Mouse (Mus musculus) lung, embryonic 16.5 days (tissue): Measurements from ENCODE around the gene Gm9376. TPM values are rescaled to one million over a fixed set of nuclear protein-coding genes. Genes with fewer than 3 reads are reported as not detected.
A peak's percentile ranks its signal among the peaks of the same experiment; 100 is the strongest.

ENCODE experiments used
- ATAC-seq: fragments of 200-750 bp; cut with Nextera tagmentation; 2 replicates; pipeline ENCODE4 v1.8.0; 2017; ENCODE audit warnings: low read depth, mild to moderate bottlenecking, moderate library complexity
- H3K27ac ChIP-seq: fragments of 300-500 bp; sonication (generic); 2 replicates; pipeline ENCODE4 v1.5.1; 2014; ENCODE audit warnings: mild to moderate bottlenecking, control low read depth, low read length
- H3K27me3 ChIP-seq: fragments of 300-500 bp; sonication (generic); 2 replicates; pipeline ENCODE4 v1.6.1; 2014; ENCODE audit warnings: low read depth, low read length, mixed read lengths; ENCODE audit not compliant: control insufficient read depth, insufficient read depth
- H3K36me3 ChIP-seq: fragments of 300-500 bp; sonication (generic); 2 replicates; pipeline ENCODE4 v1.6.1; 2014; ENCODE audit warnings: low read length; ENCODE audit not compliant: control insufficient read depth, insufficient read depth
- H3K4me1 ChIP-seq: fragments of 300-500 bp; sonication (generic); replicated peaks from 2 replicates; pipeline ENCODE4 v1.6.1; 2014; ENCODE audit warnings: low read length, mixed read lengths; ENCODE audit not compliant: control insufficient read depth, insufficient read depth
- H3K4me2 ChIP-seq: fragments of 300-500 bp; sonication (generic); 2 replicates; pipeline ENCODE4 v1.6.1; 2014; ENCODE audit warnings: low read depth, low read length, control low read depth
- H3K4me3 ChIP-seq: fragments of 300-500 bp; sonication (generic); 2 replicates; pipeline ENCODE4 v1.5.1; 2014; ENCODE audit warnings: mild to moderate bottlenecking, low read length, control low read depth
- H3K9ac ChIP-seq: fragments of 300-500 bp; sonication (generic); 2 replicates; pipeline ENCODE4 v1.6.1; 2014; ENCODE audit warnings: low read length, control low read depth
- H3K9me3 ChIP-seq: fragments of 300-500 bp; sonication (generic); 2 replicates; pipeline ENCODE4 v1.6.1; 2016; ENCODE audit warnings: low read length; ENCODE audit not compliant: control insufficient read depth
- WGBS: fragments of 180-500 bp; shearing (Covaris S2); extraction: QIAGEN DNeasy Blood & Tissue Kit; methylation state at CpG from one replicate; pipeline ENCODE4 v1.1.7; 2014; 5-methylcytosine and 5-hydroxymethylcytosine counted together
- polyA plus RNA-seq: library from polyadenylated mRNA; unstranded; fragments of >200 nt; fragmentation: Nextera tagmentation; extraction: Ambion mirVana; gene quantifications from 2 replicates; pipeline ENCODE4 v1.2.1, GENCODE M21; 2015

Gene Gm9376
- polyA plus RNA-seq = not detected in 2 replicates

DNA sequence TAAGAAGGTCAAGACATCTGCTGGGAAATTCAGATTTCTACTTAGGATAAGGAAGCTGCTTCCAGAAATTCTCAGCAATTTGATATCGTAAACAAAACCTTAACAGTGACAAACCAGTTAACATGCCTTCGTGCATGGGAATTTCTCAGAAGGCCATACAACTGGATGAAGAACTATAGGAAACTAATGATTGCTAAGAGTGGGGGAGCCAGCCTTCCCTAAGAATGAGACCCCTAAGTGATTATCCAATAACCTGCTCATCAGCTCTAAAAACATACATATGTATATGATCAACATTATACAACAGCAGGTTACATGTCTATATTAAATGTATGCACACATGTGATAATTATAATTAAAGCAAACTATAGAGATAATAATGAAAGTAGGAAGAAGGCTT, at the start of gene Gm9376:
Gene Gm9376, plus strand, starts transcription at position 301 of the 400 bp plus-strand sequence.
- no peaks in the 10 kb centered on the region for H3K36me3 ChIP-seq
- no peak within 1 kb of the TSS for H3K4me2 ChIP-seq
- no peaks in the 10 kb centered on the region for H3K4me1 ChIP-seq
- 77% methylated on average over 2 of the region's 2 CpGs for WGBS
- no peak within 1 kb of the TSS for H3K27ac ChIP-seq
- no peak within 1 kb of the TSS for H3K4me3 ChIP-seq
- no peak within 1 kb of the TSS for H3K9ac ChIP-seq
- H3K9me3 ChIP-seq = no peaks in the 10 kb centered on the region
- ATAC-seq = no peak
- no peaks in the 10 kb centered on the region for H3K27me3 ChIP-seq

DNA sequence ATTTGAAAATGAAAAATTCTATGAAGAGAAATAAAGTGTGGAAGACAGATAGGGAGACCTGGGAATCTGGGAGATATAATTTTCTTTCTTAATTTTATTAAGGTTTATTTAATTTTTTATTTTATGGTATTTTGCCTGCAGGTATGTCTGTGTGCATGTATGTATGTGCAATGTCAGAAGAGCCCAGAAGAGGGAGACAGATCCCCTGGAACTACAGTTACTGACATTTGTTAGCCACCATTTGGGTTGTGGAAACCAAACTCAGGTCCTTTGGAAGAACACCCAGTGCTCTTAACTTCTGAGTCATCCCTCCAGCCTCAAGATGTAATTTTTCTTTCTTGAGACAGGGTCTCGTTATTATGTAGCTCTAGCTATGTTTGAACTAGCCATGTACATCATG, 45.9 kb upstream of the Gm9376 start:
- WGBS = 68% methylated on average over 1 of the region's 1 CpGs
- Histone ChIP-seq H3K4me3 (no peak overlapping the region), H3K36me3 (no peaks in the 10 kb centered on the region), H3K27me3 (peaks cover 32% of the 10 kb centered on the region), H3K4me2 (no peak overlapping the region), H3K9ac (no peak overlapping the region), H3K9me3 (0 out of 2 replicates have a peak, but pooled peaks cover 3% of the 10 kb centered on the region), H3K27ac (no peak overlapping the region), H3K4me1 (no peaks in the 10 kb centered on the region; the same call in 1 of the 2 replicates)
- ATAC-seq = no peak

DNA sequence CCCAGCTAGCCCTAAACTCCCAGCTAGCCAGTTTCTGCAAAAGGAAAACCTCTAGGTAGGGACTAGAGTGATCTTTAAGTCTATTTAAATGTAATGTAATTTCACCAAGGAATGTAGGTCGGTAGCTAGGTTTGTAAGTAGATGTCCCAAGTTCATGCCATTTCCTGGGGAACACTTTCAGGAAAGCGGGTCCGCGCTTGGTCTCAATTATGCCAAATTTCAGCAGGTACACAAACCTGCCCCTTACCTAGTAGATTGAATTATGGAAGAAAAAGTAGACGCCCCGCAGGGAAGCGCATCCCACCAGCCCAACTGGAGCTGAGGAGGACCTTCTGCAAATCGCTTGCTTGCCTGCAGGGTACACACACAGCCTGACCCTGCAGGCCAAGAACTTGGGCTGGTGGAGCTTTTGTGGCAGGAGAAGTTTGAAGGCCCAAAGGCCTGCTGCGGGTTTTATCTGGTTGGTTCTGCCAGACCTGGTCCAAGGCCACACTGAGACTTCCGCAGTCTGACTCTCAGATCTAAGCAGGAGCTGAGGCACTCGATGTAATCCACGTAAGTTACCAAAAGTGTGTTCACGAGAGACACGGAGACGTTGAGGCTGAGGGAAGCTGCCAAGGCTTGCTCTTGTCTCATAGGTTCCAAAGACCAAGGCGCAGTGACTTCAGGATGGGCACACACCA, 41.6 kb upstream of the Gm9376 start:
- H3K27ac ChIP-seq = no peak overlapping the region
- H3K9ac ChIP-seq = no peak overlapping the region
- 16% methylated on average over 16 of the region's 16 CpGs for WGBS
- H3K4me1 ChIP-seq = no peaks in the 10 kb centered on the region; the same call in 1 of the 2 replicates
- peaks cover 76% of the 10 kb centered on the region for H3K27me3 ChIP-seq
- no peak for ATAC-seq
- no peak overlapping the region for H3K4me2 ChIP-seq
- 0 out of 2 replicates have a peak, but pooled peaks cover 3% of the 10 kb centered on the region for H3K9me3 ChIP-seq
- H3K36me3 ChIP-seq = no peaks in the 10 kb centered on the region
- H3K4me3 ChIP-seq = no peak overlapping the region

DNA sequence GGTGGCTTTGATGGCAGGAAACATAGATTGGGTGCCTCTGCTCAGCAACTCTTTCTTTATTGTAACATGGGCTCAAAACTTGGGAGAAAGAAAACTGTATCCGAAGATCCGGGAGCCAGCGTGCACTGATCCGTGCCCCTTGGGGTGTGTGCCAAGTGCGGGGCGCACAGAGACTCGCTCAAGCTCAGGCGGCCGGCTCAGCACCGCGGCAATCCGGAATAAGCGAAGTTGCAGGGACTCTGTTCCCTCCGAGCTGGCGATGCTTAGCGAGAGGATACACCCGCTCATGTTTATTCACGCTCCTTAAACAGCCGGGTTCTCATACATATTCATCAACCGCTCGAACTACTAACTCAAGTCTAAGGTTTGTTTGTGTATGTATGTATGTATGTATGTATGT, 40.8 kb upstream of the Gm9376 start:
- H3K36me3 ChIP-seq = no peaks in the 10 kb centered on the region
- 0 out of 2 replicates have a peak, but pooled peaks cover 3% of the 10 kb centered on the region for H3K9me3 ChIP-seq
- H3K4me2 ChIP-seq = 0 out of 2 replicates have a peak overlapping the region, but pooled peaks have one; percentile 10
- peaks cover 80% of the 10 kb centered on the region for H3K27me3 ChIP-seq
- H3K4me3 ChIP-seq = peak overlapping the region; percentile 17; the same call in 1 of the 2 replicates
- WGBS = 2% methylated on average over 21 of the region's 21 CpGs
- no peak overlapping the region for H3K27ac ChIP-seq
- ATAC-seq = no peak
- no peak overlapping the region for H3K9ac ChIP-seq
- peaks cover under 1% of the 10 kb centered on the region for H3K4me1 ChIP-seq

DNA sequence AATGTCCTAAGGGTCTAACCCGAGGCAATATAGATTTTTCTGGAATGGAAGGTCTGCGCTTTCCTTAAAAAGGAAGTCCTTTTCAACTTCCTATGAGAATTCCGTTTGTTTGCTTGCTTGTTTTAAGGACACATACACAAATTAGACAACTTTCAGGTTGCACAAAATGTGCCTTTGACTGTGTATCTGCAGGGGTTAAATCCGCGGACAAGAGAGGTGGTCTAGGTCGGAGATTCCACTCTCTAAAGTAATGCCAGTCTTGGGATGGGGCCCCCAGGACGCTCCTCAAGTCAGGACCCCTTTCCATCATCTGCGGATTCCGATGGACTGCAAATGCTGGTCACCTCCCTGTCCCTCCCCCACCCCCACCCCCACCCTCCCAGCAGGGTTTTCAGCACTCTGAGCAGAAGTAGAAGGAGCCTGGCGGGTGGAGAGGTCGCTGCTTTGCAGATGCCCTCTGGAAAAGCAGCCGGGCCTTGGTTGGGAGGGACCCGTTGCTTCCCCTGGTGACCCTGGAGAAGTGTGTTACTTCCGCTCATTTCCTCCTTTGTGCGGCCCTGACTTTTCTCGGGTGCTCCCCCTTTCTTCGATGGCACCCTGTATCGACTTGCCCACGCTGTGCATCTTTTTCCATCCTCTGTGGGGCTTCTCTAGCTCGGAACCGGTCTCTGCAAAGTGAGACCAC, 40.1 kb upstream of the Gm9376 start:
- H3K9me3 ChIP-seq = no peaks in the 10 kb centered on the region
- H3K4me2 ChIP-seq = 0 out of 2 replicates have a peak overlapping the region, but pooled peaks have one; percentile 10
- peaks cover 3% of the 10 kb centered on the region for H3K4me1 ChIP-seq
- ATAC-seq = no peak
- peaks cover 87% of the 10 kb centered on the region for H3K27me3 ChIP-seq
- no peak overlapping the region for H3K9ac ChIP-seq
- H3K27ac ChIP-seq = no peak overlapping the region
- H3K36me3 ChIP-seq = no peaks in the 10 kb centered on the region
- no peak overlapping the region for H3K4me3 ChIP-seq
- WGBS = 1% methylated on average over 21 of the region's 21 CpGs

DNA sequence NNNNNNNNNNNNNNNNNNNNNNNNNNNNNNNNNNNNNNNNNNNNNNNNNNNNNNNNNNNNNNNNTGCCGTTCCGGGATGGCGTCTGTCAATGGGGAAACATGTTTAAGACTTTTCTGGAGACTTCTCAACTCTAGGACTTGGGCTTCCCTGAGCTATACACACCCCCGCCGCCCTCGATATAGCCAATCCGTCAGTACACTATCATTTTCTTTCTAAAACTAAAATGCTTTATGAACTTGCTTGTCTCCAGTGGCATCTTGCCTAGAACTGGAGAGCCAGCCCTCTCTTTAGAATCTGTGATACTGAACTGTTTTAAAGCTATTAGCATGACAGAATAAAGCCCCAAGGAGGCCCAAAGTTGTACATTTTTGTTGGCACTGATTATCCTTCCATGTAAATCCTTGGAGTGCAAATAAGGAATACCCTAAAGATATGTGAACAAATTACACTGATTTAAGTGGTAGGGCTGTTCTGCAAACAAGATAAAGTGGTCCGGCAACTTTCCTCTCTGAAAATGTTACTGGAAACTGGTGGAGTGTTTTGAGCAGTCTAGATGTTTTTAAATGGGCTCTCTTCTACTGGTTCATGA, 34.3 kb upstream of the Gm9376 start:
- WGBS = under 1% methylated on average over 8 of the region's 8 CpGs
- peaks cover 86% of the 10 kb centered on the region for H3K27me3 ChIP-seq
- ATAC-seq = no peak

DNA sequence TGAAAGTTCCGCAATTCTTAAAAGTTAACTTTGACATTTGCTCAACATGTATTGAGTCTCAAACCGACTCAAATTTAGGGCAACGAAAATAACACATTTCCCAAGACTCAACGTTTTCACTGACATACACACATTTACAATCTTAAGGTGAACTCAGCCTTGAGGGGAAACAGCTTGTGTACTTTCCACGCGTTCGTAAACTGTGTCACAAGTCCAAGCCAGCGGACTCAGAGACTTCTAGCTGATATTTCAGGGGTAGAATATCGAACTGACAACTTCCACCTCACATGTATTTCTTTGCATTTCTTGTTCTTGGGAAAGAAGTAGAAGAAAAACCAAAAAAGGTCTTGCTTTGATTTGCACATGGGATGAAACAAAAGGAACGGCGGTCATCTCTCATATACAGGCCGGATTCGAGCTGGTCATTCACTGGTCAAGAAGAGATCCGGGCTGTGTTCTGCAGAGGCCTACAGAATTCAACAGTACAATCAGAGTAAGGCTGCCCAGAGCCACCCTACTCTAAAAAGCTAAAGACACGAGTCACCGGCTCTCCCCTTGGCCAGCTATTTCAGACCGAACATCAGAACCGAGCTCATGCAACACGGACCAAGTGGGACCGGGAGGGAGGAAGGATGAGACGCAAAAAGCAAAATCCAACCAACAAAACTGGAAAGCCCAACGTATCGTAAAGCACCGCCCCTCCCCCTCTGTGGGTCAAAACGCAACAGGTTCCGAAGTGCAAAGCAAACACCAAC, 32.8 kb upstream of the Gm9376 start:
- Histone ChIP-seq H3K4me1 (peaks cover 25% of the 10 kb centered on the region), H3K36me3 (no peaks in the 10 kb centered on the region), H3K4me2 (peak overlapping the region; percentile 95; the same call in 1 of the 2 replicates), H3K27ac (no peak overlapping the region), H3K9me3 (no peaks in the 10 kb centered on the region), H3K27me3 (peaks cover 78% of the 10 kb centered on the region), H3K4me3 (peak overlapping the region; percentile 59), H3K9ac (no peak overlapping the region)
- 3% methylated on average over 26 of the region's 26 CpGs for WGBS
- ATAC-seq = no peak

More for the DNA sequence above, 34.3 kb upstream of the Gm9376 start:
- peaks cover 25% of the 10 kb centered on the region for H3K4me1 ChIP-seq
- H3K4me3 ChIP-seq = no peak overlapping the region
- H3K27ac ChIP-seq = no peak overlapping the region
- H3K9ac ChIP-seq = no peak overlapping the region
- H3K36me3 ChIP-seq = no peaks in the 10 kb centered on the region
- no peak overlapping the region for H3K4me2 ChIP-seq
- H3K9me3 ChIP-seq = no peaks in the 10 kb centered on the region

DNA sequence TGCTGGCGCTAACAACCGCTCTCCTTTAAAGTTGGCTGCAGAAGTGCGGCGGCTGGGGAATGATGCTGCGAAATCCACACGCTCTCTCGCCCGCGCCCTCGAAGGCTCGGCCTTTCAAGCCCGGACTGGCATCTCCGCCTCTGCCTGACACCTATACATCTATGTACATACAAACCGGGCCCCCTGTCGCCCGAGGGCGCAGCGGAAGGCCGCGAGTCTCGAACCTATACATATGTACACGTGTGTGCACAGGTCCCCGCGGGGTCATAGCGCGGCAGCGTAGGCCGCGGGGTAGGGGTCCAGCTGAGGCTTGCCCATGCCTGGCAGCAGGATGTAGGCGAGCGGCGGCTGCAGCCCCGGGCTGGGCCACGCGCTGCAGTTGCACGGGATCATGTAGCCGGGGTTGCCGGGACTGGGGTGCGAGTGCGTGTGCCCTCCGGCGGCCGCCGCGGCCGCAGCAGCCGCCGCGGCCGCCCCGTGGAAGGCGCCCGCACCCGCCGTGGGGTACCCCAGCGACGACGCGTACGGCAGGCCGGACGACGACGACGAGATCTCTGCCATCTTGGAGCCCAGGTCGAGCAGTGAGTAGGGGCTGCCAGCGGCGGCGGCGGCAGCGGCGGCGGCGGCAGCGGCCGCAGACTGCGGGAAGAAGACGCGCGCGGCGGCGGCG, 32.1 kb upstream of the Gm9376 start:
- H3K27me3 ChIP-seq = peaks cover 77% of the 10 kb centered on the region
- no peaks in the 10 kb centered on the region for H3K36me3 ChIP-seq
- no peaks in the 10 kb centered on the region for H3K9me3 ChIP-seq
- no peak for ATAC-seq
- H3K4me2 ChIP-seq = peak overlapping the region; percentile 95
- H3K9ac ChIP-seq = peak overlapping the region; percentile 24; the same call in 1 of the 2 replicates
- under 1% methylated on average over 53 of the region's 84 CpGs for WGBS
- H3K27ac ChIP-seq = no peak overlapping the region
- H3K4me1 ChIP-seq = peaks cover 25% of the 10 kb centered on the region
- H3K4me3 ChIP-seq = peak overlapping the region; percentile 59
